Mouse (Mus musculus) lung, embryonic 15.5 days (tissue): ENCODE data around the gene Rtbdn. TPM values are rescaled to one million over a fixed set of nuclear protein-coding genes. Genes with fewer than 3 reads are reported as not detected.
A peak's percentile ranks its signal among the peaks of the same experiment; 100 is the strongest.

Source experiments
- ATAC-seq: fragments of 200-750 bp; cut with Nextera tagmentation; 2 replicates; pipeline ENCODE4 v1.8.0; 2017; ENCODE audit warnings: moderate number of reproducible peaks, borderline replicate concordance; ENCODE audit not compliant: low FRiP score, low TSS enrichment; ENCODE audit errors: extremely low read depth
- H3K27ac ChIP-seq: fragments of 300-500 bp; sonication (generic); 2 replicates; pipeline ENCODE4 v1.5.1; 2015; ENCODE audit warnings: moderate library complexity, mild to moderate bottlenecking, inconsistent platforms
- H3K27me3 ChIP-seq: fragments of 300-500 bp; sonication (generic); 2 replicates; pipeline ENCODE4 v1.6.1; 2015; ENCODE audit warnings: inconsistent platforms
- H3K36me3 ChIP-seq: fragments of 300-500 bp; sonication (generic); 2 replicates; pipeline ENCODE4 v1.6.1; 2015; ENCODE audit warnings: inconsistent platforms
- H3K4me1 ChIP-seq: fragments of 300-500 bp; sonication (generic); 2 replicates; pipeline ENCODE4 v1.6.1; 2015; ENCODE audit warnings: inconsistent platforms
- H3K4me2 ChIP-seq: fragments of 300-500 bp; sonication (generic); 2 replicates; pipeline ENCODE4 v1.6.1; 2015; ENCODE audit warnings: inconsistent platforms, mild to moderate bottlenecking, moderate library complexity
- H3K4me3 ChIP-seq: fragments of 300-500 bp; sonication (generic); 2 replicates; pipeline ENCODE4 v1.5.1; 2015; ENCODE audit warnings: mild to moderate bottlenecking, inconsistent platforms
- H3K9ac ChIP-seq: fragments of 300-500 bp; sonication (generic); 2 replicates; pipeline ENCODE4 v1.6.1; 2015; ENCODE audit warnings: inconsistent platforms
- H3K9me3 ChIP-seq: fragments of 300-500 bp; sonication (generic); 2 replicates; pipeline ENCODE4 v1.6.1; 2016; ENCODE audit warnings: inconsistent platforms
- WGBS: fragments of 180-500 bp; shearing (Covaris S2); methylation state at CpG from one replicate; pipeline ENCODE4 v1.1.7; 2015; 5-methylcytosine and 5-hydroxymethylcytosine counted together
- polyA plus RNA-seq: library from polyadenylated mRNA; unstranded; fragments of >200 nt; fragmentation: Nextera tagmentation; extraction: Ambion mirVana; gene quantifications from 2 replicates; pipeline ENCODE4 v1.2.1, GENCODE M21; 2015

Gene Rtbdn
- polyA plus RNA-seq, 1 experiment from 2014 or later: 0.12 TPM

GRCm38 (mm10) chr8:84944478-84945160, 2.2 kb upstream of the Rtbdn start:
- Histone ChIP-seq H3K27me3 (peaks cover 71% of the 10 kb centered on the region), H3K36me3 (no peaks in the 10 kb centered on the region), H3K4me1 (peaks cover 22% of the 10 kb centered on the region), H3K9ac (no peak overlapping the region), H3K4me2 (0 out of 2 replicates have a peak overlapping the region, but pooled peaks have one; percentile 7), H3K27ac (no peak overlapping the region), H3K4me3 (no peak overlapping the region; the same call in 1 of the 2 replicates), H3K9me3 (no peaks in the 10 kb centered on the region)
- WGBS: 3% methylated on average over 26 of the region's 26 CpGs
- no peak for ATAC-seq

DNA sequence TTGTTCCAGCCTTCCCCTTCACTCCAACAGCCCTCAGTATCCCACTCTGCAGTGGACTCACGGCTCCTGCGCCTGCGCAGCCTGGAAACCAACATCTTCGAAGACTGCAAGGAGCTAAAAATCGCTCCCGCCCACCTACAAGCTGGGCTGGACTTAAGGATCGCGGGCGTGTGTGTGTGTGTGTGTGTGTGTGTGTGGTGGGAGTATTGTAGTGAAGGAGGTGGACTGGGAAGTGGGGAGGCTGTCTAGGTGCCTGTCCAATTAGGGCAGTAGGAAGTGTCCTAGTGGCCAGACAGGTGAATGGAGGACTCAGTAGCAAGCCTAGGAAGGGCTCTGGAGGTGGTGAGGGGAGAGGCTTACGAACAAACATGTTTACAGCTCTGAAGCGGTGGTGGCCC, 1.6 kb upstream of the Rtbdn start:
- ATAC-seq: no peak

DNA sequence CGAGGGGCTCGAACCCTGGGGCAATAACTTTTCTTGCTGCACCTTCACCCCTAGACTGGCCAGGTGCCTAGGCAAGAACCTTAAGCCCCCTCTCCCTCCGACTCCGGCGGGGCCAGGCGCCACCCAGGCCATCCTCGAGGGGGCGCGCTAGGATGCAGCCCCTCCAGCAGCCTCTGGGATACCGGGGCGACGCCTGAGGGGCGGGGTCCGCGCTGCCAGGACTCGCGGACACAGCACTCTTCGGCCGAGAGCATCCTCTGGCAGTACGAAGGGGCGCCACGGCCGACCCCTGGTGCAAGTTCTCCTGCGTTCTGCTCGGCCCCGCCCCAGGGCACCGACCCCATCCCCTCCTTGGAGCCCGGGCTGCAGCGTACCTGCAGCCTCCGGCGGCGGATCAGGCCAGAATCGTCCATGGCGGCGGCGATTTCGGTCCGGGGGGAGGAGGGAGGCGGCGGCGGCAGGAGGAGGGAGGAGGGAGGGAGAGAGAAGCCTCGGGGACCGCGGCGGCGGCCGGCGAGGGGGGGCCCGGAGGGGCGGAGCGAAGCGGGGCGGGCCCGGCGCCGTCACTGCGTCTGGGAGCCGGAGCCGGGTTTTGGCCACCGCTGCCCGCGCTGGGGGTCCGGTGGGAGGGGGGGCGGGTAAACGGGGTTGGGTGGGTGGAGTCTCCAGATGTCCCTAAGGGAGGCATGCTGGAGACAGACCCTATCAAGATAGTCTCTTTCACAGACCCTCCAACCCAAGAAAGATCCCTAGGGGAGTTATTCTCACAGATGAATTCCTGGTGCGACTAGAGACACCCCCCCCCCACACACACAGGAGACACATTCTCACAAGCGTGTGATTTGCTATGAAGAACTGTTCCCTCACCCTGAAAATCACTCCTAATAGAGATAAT, 911 bp upstream of the Rtbdn start:
- Histone ChIP-seq H3K4me1 (peaks cover 22% of the 10 kb centered on the region), H3K27ac (no peak overlapping the region), H3K9ac (no peak overlapping the region), H3K27me3 (peaks cover 82% of the 10 kb centered on the region), H3K9me3 (no peaks in the 10 kb centered on the region), H3K4me2 (peak overlapping the region; percentile 78), H3K36me3 (no peaks in the 10 kb centered on the region), H3K4me3 (peak overlapping the region; percentile 41)
- ATAC-seq: peak; percentile 35; the same call in 1 of the 2 replicates
- under 1% methylated on average over 49 of the region's 67 CpGs for WGBS

More for the DNA sequence above, 1.6 kb upstream of the Rtbdn start:
- H3K9me3 ChIP-seq: no peaks in the 10 kb centered on the region
- H3K4me2 ChIP-seq: peak overlapping the region; percentile 78
- WGBS: 5% methylated on average over 11 of the region's 11 CpGs
- no peak overlapping the region for H3K9ac ChIP-seq
- H3K4me1 ChIP-seq: peaks cover 22% of the 10 kb centered on the region
- H3K4me3 ChIP-seq: peak overlapping the region; percentile 41; the same call in 1 of the 2 replicates
- no peaks in the 10 kb centered on the region for H3K36me3 ChIP-seq
- H3K27ac ChIP-seq: no peak overlapping the region
- peaks cover 77% of the 10 kb centered on the region for H3K27me3 ChIP-seq

DNA sequence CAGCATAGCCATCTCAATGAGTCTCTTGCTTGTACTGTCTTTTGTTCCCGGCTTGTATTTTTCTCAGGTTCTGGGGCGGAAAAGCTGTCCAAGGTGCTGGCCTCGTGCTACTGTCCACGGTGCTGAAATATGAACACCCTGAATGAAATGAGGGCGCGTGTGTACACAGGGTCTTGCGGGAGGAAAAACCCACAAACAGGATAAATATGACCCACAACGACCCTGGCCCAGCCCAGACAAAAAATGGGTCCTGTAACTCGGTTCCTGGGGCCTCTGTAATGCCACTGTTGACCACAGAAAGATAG, 402 bp downstream of the Rtbdn start:
- H3K9me3 ChIP-seq: no peaks in the 10 kb centered on the region
- no peaks in the 10 kb centered on the region for H3K36me3 ChIP-seq
- no peak overlapping the region for H3K27ac ChIP-seq
- H3K4me2 ChIP-seq: no peak overlapping the region
- H3K27me3 ChIP-seq: peaks cover 86% of the 10 kb centered on the region
- H3K4me1 ChIP-seq: peaks cover 22% of the 10 kb centered on the region
- no peak for ATAC-seq
- H3K4me3 ChIP-seq: no peak overlapping the region
- no peak overlapping the region for H3K9ac ChIP-seq
- 12% methylated on average over 9 of the region's 9 CpGs for WGBS

DNA sequence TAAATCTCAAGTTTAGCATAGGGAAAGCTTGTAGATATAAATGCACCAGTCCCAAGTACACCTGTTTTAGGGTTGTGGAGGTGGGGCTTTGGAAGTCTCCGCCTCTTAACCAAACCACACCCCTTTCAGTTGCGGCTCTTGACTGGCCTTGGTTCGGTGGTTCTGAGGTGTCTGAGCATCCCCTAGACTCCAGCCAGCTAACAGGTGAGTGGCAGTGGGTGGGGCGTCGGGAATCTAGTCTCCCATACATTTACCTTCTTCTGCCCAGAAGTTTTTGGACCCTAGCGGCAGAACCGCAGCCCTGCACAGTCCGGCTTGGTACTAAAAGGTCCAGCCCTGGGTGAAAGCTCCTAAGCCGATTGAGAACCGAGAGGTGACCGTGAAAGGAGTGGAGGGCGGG, 3.0 kb downstream of the Rtbdn start:
- Histone ChIP-seq H3K27ac (no peak overlapping the region), H3K9me3 (no peaks in the 10 kb centered on the region), H3K4me2 (no peak overlapping the region), H3K9ac (no peak overlapping the region), H3K4me1 (peaks cover 27% of the 10 kb centered on the region), H3K4me3 (no peak overlapping the region), H3K36me3 (no peaks in the 10 kb centered on the region), H3K27me3 (peaks cover 76% of the 10 kb centered on the region)
- no peak for ATAC-seq
- 19% methylated on average over 12 of the region's 12 CpGs for WGBS

GRCm38 (mm10) chr8:84952612-84953255, 5.9 kb downstream of the Rtbdn start:
- Histone ChIP-seq H3K9ac (no peak overlapping the region), H3K27me3 (peaks cover 48% of the 10 kb centered on the region), H3K9me3 (no peaks in the 10 kb centered on the region), H3K27ac (no peak overlapping the region), H3K4me1 (peaks cover 6% of the 10 kb centered on the region; the same call in 1 of the 2 replicates), H3K4me2 (no peak overlapping the region), H3K4me3 (no peak overlapping the region), H3K36me3 (peaks cover 7% of the 10 kb centered on the region; the same call in 1 of the 2 replicates)
- 7% methylated on average over 18 of the region's 18 CpGs for WGBS
- ATAC-seq: peak; percentile 13; the same call in 1 of the 2 replicates

GRCm38 (mm10) chr8:84956768-84957167, 10.0 kb downstream of the Rtbdn start:
- Histone ChIP-seq H3K4me2 (no peak overlapping the region), H3K9ac (no peak overlapping the region), H3K36me3 (peaks cover 10% of the 10 kb centered on the region; the same call in 1 of the 2 replicates), H3K4me1 (peaks cover 6% of the 10 kb centered on the region; the same call in 1 of the 2 replicates), H3K27ac (no peak overlapping the region), H3K9me3 (no peaks in the 10 kb centered on the region), H3K27me3 (peaks cover 16% of the 10 kb centered on the region), H3K4me3 (no peak overlapping the region)
- no peak for ATAC-seq
- WGBS: 45% methylated on average over 2 of the region's 2 CpGs

DNA sequence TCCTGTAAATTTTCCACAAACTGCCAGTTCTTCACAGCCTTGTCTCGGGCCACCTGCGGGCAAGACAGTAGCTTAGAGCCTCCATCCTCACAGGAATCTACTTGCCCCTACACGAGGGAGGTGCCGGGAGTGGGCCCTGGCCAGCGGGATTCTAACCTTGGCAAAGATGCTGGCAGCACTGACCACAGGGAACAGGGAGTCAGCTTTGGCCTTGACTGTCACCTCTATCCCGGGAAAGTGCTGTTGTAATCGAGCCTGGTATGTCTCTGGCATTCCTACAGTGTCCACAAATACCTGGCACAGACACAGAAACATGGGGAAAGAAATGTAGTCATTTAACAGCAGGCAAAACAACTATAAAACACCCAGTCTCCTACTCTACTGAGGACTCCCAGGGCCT, 13.0 kb downstream of the Rtbdn start:
- peaks cover 1% of the 10 kb centered on the region for H3K4me1 ChIP-seq
- 89% methylated on average over 7 of the region's 7 CpGs for WGBS
- H3K27me3 ChIP-seq: no peaks in the 10 kb centered on the region
- H3K4me3 ChIP-seq: no peak overlapping the region
- no peak overlapping the region for H3K4me2 ChIP-seq
- ATAC-seq: no peak
- no peak overlapping the region for H3K27ac ChIP-seq
- H3K36me3 ChIP-seq: peaks cover 16% of the 10 kb centered on the region
- no peak overlapping the region for H3K9ac ChIP-seq
- no peaks in the 10 kb centered on the region for H3K9me3 ChIP-seq

- Histone ChIP-seq H3K4me1 (peaks cover 28% of the 10 kb centered on the region), H3K4me2 (no peak overlapping the region), H3K9me3 (no peaks in the 10 kb centered on the region), H3K4me3 (no peak overlapping the region), H3K27ac (no peak overlapping the region), H3K36me3 (peaks cover 8% of the 10 kb centered on the region), H3K9ac (no peak overlapping the region), H3K27me3 (no peaks in the 10 kb centered on the region)
- 87% methylated on average over 4 of the region's 4 CpGs for WGBS
- no peak for ATAC-seq
Measured at GRCm38 (mm10) chr8:84963952-84964351, 17.2 kb downstream of the Rtbdn start.

- H3K9me3 ChIP-seq: no peaks in the 10 kb centered on the region
- H3K4me3 ChIP-seq: peak overlapping the region; percentile 60
- H3K4me1 ChIP-seq: peaks cover 33% of the 10 kb centered on the region
- no peaks in the 10 kb centered on the region for H3K27me3 ChIP-seq
- H3K4me2 ChIP-seq: peak overlapping the region; percentile 72
- ATAC-seq: peak; percentile 90
- peak overlapping the region; percentile 45 for H3K9ac ChIP-seq
- under 1% methylated on average over 41 of the region's 41 CpGs for WGBS
- peaks cover 9% of the 10 kb centered on the region for H3K36me3 ChIP-seq
- H3K27ac ChIP-seq: peak overlapping the region; percentile 49
Measured at GRCm38 (mm10) chr8:84965731-84966291, 19.0 kb downstream of the Rtbdn start.

DNA sequence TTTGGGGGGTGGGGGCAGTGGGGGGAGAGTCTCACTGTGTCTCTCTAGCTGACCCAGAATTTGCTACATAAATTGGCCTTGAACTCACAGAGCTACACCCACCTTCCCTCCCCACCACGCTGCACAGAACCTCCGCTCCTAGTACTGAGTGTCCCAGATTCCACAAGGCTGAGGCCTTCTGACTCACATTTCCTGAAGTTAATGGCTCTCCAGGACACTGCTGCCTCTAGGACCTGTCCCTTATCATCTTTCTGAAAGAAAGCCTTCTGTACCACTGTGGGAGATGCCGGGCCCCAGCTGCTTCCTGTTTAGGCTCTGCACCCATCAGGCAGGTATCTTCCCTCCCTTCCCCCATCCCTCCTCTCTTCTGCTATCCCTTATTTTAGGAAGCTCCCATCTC, 19.8 kb downstream of the Rtbdn start:
- H3K9me3 ChIP-seq: no peaks in the 10 kb centered on the region
- 26% methylated on average over 3 of the region's 3 CpGs for WGBS
- H3K4me3 ChIP-seq: peak overlapping the region; percentile 60; the same call in 1 of the 2 replicates
- no peak for ATAC-seq
- peaks cover 17% of the 10 kb centered on the region for H3K36me3 ChIP-seq
- H3K27ac ChIP-seq: peak overlapping the region; percentile 49; the same call in 1 of the 2 replicates
- no peaks in the 10 kb centered on the region for H3K27me3 ChIP-seq
- H3K9ac ChIP-seq: no peak overlapping the region
- peak overlapping the region; percentile 72; the same call in 1 of the 2 replicates for H3K4me2 ChIP-seq
- peaks cover 39% of the 10 kb centered on the region for H3K4me1 ChIP-seq
